In genomic region chr15:80306146-80306545, GRCm38 (mm10) we compare ENCODE assay signal across 22 mouse cellular contexts. TPM values are rescaled to one million over a fixed set of nuclear protein-coding genes. Genes with fewer than 3 reads are reported as not detected.
DNase-seq lines count a peak whose midpoint lies in the region; ATAC-seq and TF ChIP-seq lines count a peak whose summit lies in the region.
"Had no signal": no experiment of that assay in that cellular context is flagged by ENCODE, and none has a peak within 500 bp of the region (broad histone marks: within the 10 kb centered on the region; RNA-seq: fewer than 3 reads in every experiment).

No protein-coding gene starts in this region.

- TF ChIP-seq CTCF in cerebellum, adult 2 months (IDR thresholded peaks at IDR 0.05; ENCODE audit: borderline replicate concordance, insufficient read depth, low read depth, low read length), result no peak
- no peak for TF ChIP-seq CTCF in kidney, adult 2 months (conservative IDR thresholded peaks at IDR 0.05; ENCODE audit: insufficient read depth, insufficient read length, low read depth, low read length)

- no peak overlapping the region for H3K9ac ChIP-seq in kidney, embryonic 16.5 days (replicated peaks; ENCODE audit: low read length)
- H3K9ac ChIP-seq: embryonic facial prominence, embryonic 13.5 days; forebrain, embryonic 13.5 days; forebrain, postnatal 0 days; hindbrain, embryonic 15.5 days had no signal

- peak; percentile 38 to 65 for DNase-seq in cerebellum, adult 2 months
- DNase-seq in cerebellum, adult 8-10 months, result no peak
- peak; percentile 32 for DNase-seq in embryo, embryonic 11 days
- no peak for DNase-seq in embryo, embryonic 9.5 days (ENCODE audit: extremely low spot score)
- DNase-seq in kidney, adult 2 months, result no peak
- peak; percentile 29 for DNase-seq in MN1 (ENCODE audit: low spot score)
- DNase-seq in forebrain, embryonic 10.5 days (ENCODE audit: extremely low spot score, low spot score), result no peak
- DNase-seq: adrenal gland, postnatal 14 days; forebrain, postnatal 0 days; gastrocnemius, postnatal 14 days; heart, adult 2 months; heart, postnatal 36 days; kidney, adult 18-20 months had no signal

- 10% methylated on average over 8 of the region's 8 CpGs for WGBS in cerebellum, adult 2 months
- WGBS in kidney, embryonic 16.5 days, result 24% methylated on average over 8 of the region's 8 CpGs
- WGBS in kidney, adult 2 months, result 36% methylated on average over 8 of the region's 8 CpGs
- WGBS in forebrain, embryonic 10.5 days, result 74% methylated on average over 8 of the region's 8 CpGs

- no peaks in the 10 kb centered on the region for H3K9me3 ChIP-seq in kidney, embryonic 16.5 days (ENCODE audit: low read length)
- no peaks in the 10 kb centered on the region for H3K9me3 ChIP-seq in forebrain, embryonic 10.5 days
- H3K9me3 ChIP-seq: embryonic facial prominence, embryonic 13.5 days; forebrain, embryonic 13.5 days; hindbrain, embryonic 15.5 days had no signal

- H3K4me3 ChIP-seq in cerebellum, adult 2 months (replicated peaks; ENCODE audit: insufficient read depth, low read depth, low read length), result no peak overlapping the region
- H3K4me3 ChIP-seq in kidney, embryonic 16.5 days (ENCODE audit: low read length), result no peak overlapping the region
- H3K4me3 ChIP-seq in kidney, adult 2 months (ENCODE audit: insufficient read depth, low read depth, low read length), result no peak overlapping the region
- no peak overlapping the region for H3K4me3 ChIP-seq in forebrain, embryonic 10.5 days
- H3K4me3 ChIP-seq: embryonic facial prominence, embryonic 13.5 days; forebrain, embryonic 13.5 days; heart, adult 2 months; hindbrain, embryonic 15.5 days had no signal

- no peak for TF ChIP-seq POLR2A in cerebellum, adult 2 months (IDR thresholded peaks at IDR 0.05; ENCODE audit: borderline replicate concordance, insufficient read depth, low read length)
- TF ChIP-seq POLR2A in kidney, adult 2 months (IDR thresholded peaks at IDR 0.05; ENCODE audit: low read depth, low read length), result no peak

- H3K4me1 ChIP-seq in cerebellum, adult 2 months (ENCODE audit: control insufficient read depth, insufficient read depth, low read length), result peaks cover 43% of the 10 kb centered on the region
- H3K4me1 ChIP-seq in kidney, embryonic 16.5 days (ENCODE audit: insufficient read depth, low read length), result no peaks in the 10 kb centered on the region
- no peaks in the 10 kb centered on the region for H3K4me1 ChIP-seq in kidney, adult 2 months (ENCODE audit: control insufficient read depth, insufficient read depth, low read length)
- H3K4me1 ChIP-seq in forebrain, embryonic 10.5 days, result peaks cover 11% of the 10 kb centered on the region
- H3K4me1 ChIP-seq: embryonic facial prominence, embryonic 13.5 days; forebrain, embryonic 13.5 days had no signal

- H3K27me3 ChIP-seq in cerebellum, adult 2 months (ENCODE audit: control insufficient read depth, insufficient read depth, low read length), result no peaks in the 10 kb centered on the region
- no peaks in the 10 kb centered on the region for H3K27me3 ChIP-seq in kidney, embryonic 16.5 days (ENCODE audit: insufficient read depth, low read length)
- H3K27me3 ChIP-seq in kidney, adult 2 months (replicated peaks; ENCODE audit: control insufficient read depth, insufficient read depth, low read length), result no peaks in the 10 kb centered on the region
- 0 out of 2 replicates have a peak, but pooled peaks cover 12% of the 10 kb centered on the region for H3K27me3 ChIP-seq in forebrain, embryonic 10.5 days (ENCODE audit: poor library complexity, severe bottlenecking)
- H3K27me3 ChIP-seq: hindbrain, embryonic 15.5 days had no signal

- no peaks in the 10 kb centered on the region for H3K36me3 ChIP-seq in kidney, embryonic 16.5 days (ENCODE audit: insufficient read depth, low read length)
- no peaks in the 10 kb centered on the region for H3K36me3 ChIP-seq in kidney, adult 2 months (ENCODE audit: control insufficient read depth, insufficient read depth, low read length)
- no peaks in the 10 kb centered on the region for H3K36me3 ChIP-seq in forebrain, embryonic 10.5 days (replicated peaks)
- H3K36me3 ChIP-seq: embryonic facial prominence, embryonic 13.5 days; hindbrain, embryonic 15.5 days had no signal

- no peak overlapping the region for H3K27ac ChIP-seq in cerebellum, adult 2 months (ENCODE audit: insufficient read depth, low read length)
- no peak overlapping the region for H3K27ac ChIP-seq in kidney, embryonic 16.5 days (ENCODE audit: low read length)
- H3K27ac ChIP-seq in kidney, adult 2 months (ENCODE audit: insufficient read depth, low read depth, low read length), result no peak overlapping the region
- no peak overlapping the region for H3K27ac ChIP-seq in forebrain, embryonic 10.5 days
- H3K27ac ChIP-seq: embryonic facial prominence, embryonic 13.5 days; forebrain, embryonic 13.5 days; heart, adult 2 months; hindbrain, embryonic 15.5 days had no signal

- 0 out of 2 replicates have a peak, but pooled peaks have one; percentile 54 for ATAC-seq in kidney, embryonic 16.5 days (ENCODE audit: low FRiP score, low TSS enrichment)
- ATAC-seq: activated CD4-positive, CD25-positive, alpha-beta regulatory T cell, adult 4 months; forebrain, embryonic 13.5 days; forebrain, postnatal 0 days; Patski had no signal

- H3K4me2 ChIP-seq in kidney, embryonic 16.5 days (replicated peaks; ENCODE audit: low read depth, low read length), result no peak overlapping the region
- H3K4me2 ChIP-seq: embryonic facial prominence, embryonic 13.5 days; forebrain, embryonic 13.5 days; heart, embryonic 11.5 days; hindbrain, embryonic 15.5 days had no signal

RNA-seq across cellular contexts. Expression of gene Cacna1i, which starts 19.1 kb away (rescaled TPM):
- polyA plus RNA-seq in cerebellum, adult 2 months (2012; rRNA removed), result 20.8 and 22.0 TPM in 2 replicates
- not detected in 2 replicates for polyA plus RNA-seq in kidney, embryonic 16.5 days (2015; fragmentation: Nextera tagmentation; extraction: Ambion mirVana)
- 0.16 and 0.89 TPM in 2 replicates for polyA plus RNA-seq in kidney, adult 2 months (2012; rRNA removed)
- polyA plus RNA-seq in forebrain, embryonic 10.5 days (2016; fragmentation: Nextera tagmentation; extraction: Ambion mirVana), result 0.02 and 0.04 TPM in 2 replicates
- polyA plus RNA-seq: C2C12; embryonic facial prominence, embryonic 13.5 days; heart, postnatal 0 days had no signal

RNA-seq across cellular contexts. Expression of gene Rps19bp1, which starts 42.0 kb away (rescaled TPM):
- polyA plus RNA-seq in cerebellum, adult 2 months (2012; rRNA removed), result 34.3 and 38.6 TPM in 2 replicates
- polyA plus RNA-seq in kidney, embryonic 16.5 days (2015; fragmentation: Nextera tagmentation; extraction: Ambion mirVana), result 48.5 and 50.8 TPM in 2 replicates
- 25.8 and 29.9 TPM in 2 replicates for polyA plus RNA-seq in kidney, adult 2 months (2012; rRNA removed)
- 63.5 and 66.2 TPM in 2 replicates for polyA plus RNA-seq in forebrain, embryonic 10.5 days (2016; fragmentation: Nextera tagmentation; extraction: Ambion mirVana)

RNA-seq across cellular contexts. Expression of gene Atf4, which starts 51.2 kb away (rescaled TPM):
- polyA plus RNA-seq in cerebellum, adult 2 months (2012; rRNA removed), result 216 and 242 TPM in 2 replicates
- polyA plus RNA-seq in kidney, embryonic 16.5 days (2015; fragmentation: Nextera tagmentation; extraction: Ambion mirVana), result 127 and 132 TPM in 2 replicates
- polyA plus RNA-seq in kidney, adult 2 months (2012; rRNA removed), result 92.3 and 126 TPM in 2 replicates
- 120 and 132 TPM in 2 replicates for polyA plus RNA-seq in forebrain, embryonic 10.5 days (2016; fragmentation: Nextera tagmentation; extraction: Ambion mirVana)

Comparison
In these comparisons a context has a peak if more than half of its experiments do, and no peak if none do; other contexts are left out.
1. DNase-seq: peak in cerebellum, adult 2 months (2 of 2), embryo, embryonic 11 days (single experiment) and MN1 (single experiment); none in cerebellum, adult 8-10 months (single experiment), embryo, embryonic 9.5 days (single experiment), kidney, adult 2 months (single experiment) and forebrain, embryonic 10.5 days (single experiment).
2. RNA of gene Cacna1i, which starts 19.1 kb away (polyA plus RNA-seq): 20.8 to 22.0 TPM in cerebellum, adult 2 months; 0.16 to 0.89 TPM in kidney, adult 2 months, 0.02 to 0.04 TPM in forebrain, embryonic 10.5 days and not detected in kidney, embryonic 16.5 days; every median in the first group is over 10 times any median in the second.